Mouse (Mus musculus): ENCODE results near the gene Dr1. TPM values are rescaled to one million over a fixed set of nuclear protein-coding genes. Genes with fewer than 3 reads are reported as not detected.
"Not testable (repeated sequence)": the region's sequence is repeated elsewhere in the genome, so short reads cannot be mapped to it uniquely, and the experiment has no call there.

Gene Dr1
- 44.2 and 46.6 TPM in 2 replicates for polyA plus RNA-seq (2014; fragmentation: Nextera tagmentation; extraction: Ambion mirVana)

DNA sequence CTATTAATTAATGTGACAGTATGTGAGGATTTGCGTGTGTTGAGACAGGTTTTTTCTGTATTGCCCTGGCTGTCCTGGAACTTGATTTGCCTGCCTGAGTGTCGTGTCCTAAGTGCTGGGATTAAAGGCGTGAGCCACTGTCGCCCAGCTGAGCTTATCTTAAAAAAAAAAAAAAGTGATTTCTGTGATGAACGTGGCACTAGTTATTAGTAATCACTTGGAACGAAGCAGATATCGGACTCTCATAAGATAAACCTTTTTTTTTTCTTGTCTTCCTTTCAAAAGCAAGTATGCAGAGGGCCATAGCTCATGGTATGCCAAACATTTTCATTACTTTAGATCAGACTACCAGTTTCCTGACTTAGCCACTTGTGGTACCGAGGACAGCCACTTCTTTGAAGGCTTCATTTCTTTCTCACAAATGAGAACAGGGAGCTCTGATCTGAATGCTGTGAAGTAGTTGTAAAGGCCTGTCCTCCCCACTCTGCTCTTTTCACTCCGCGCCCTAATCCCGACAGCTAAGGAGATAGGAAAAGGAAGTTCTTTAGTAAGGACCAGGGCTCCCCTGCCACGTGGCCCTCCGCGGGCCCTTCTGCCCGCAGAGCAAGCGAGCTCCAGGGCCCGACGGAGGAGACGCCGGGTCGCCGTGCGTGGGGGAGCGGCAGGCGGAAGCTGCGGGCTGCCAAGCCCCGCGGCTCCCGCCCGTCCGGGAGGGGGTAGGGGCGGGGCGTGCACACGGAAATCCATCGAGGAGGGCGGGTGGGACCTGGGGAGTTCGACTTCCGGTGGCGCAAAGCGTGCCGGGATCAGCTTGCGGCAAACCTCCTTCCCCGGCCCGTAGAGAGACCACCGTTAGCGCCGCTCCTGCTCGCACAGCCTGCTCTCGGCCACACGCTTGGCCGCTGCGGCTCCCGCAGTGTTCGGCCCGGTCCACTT is at the start of gene Dr1:
TSS of gene Dr1 (plus strand) at position 771 of the 936 bp plus-strand sequence.
- TF ChIP-seq CTCF (IDR thresholded peaks at IDR 0.05; ENCODE audit: low read depth): no peak
- Histone ChIP-seq H3K27me3 (ENCODE audit: insufficient read depth, low read length) (no peaks in the 10 kb centered on the region), H3K36me3 (ENCODE audit: insufficient read depth) (no peaks in the 10 kb centered on the region), H3K4me2 (peak within 1 kb of the TSS; percentile 87), H3K9me3 (ENCODE audit: low read depth, low read length) (no peaks in the 10 kb centered on the region), H3K9ac (peak within 1 kb of the TSS; percentile 96), H3K27ac (ENCODE audit: low read depth) (peak within 1 kb of the TSS; percentile 90), H3K4me1 (ENCODE audit: insufficient read depth) (no peaks in the 10 kb centered on the region), H3K4me3 (ENCODE audit: low read depth, low read length) (peak within 1 kb of the TSS; percentile 96)
- ATAC-seq (ENCODE audit: insufficient read depth) (peak; percentile 98), DNase-seq (peak; percentile 94)
- WGBS: 1% methylated on average over 54 of the region's 55 CpGs

GRCm38 (mm10) chr5:108224077-108224476 is 44.6 kb upstream of the Dr1 start:
- TF ChIP-seq CTCF (IDR thresholded peaks at IDR 0.05; ENCODE audit: low read depth): no peak
- no peaks in the 10 kb centered on the region for H3K4me1 ChIP-seq (ENCODE audit: insufficient read depth)
- no peak overlapping the region for H3K4me3 ChIP-seq (ENCODE audit: low read depth, low read length)
- DNase-seq (no peak), ATAC-seq (ENCODE audit: insufficient read depth) (no peak)
- no peak overlapping the region for H3K4me2 ChIP-seq
- no peak overlapping the region for H3K27ac ChIP-seq (ENCODE audit: low read depth)
- H3K9ac ChIP-seq: no peak overlapping the region
- no peaks in the 10 kb centered on the region for H3K27me3 ChIP-seq (ENCODE audit: insufficient read depth, low read length)
- H3K36me3 ChIP-seq (ENCODE audit: insufficient read depth): no peaks in the 10 kb centered on the region
- H3K9me3 ChIP-seq (ENCODE audit: low read depth, low read length): no peaks in the 10 kb centered on the region

- Histone ChIP-seq H3K27ac (ENCODE audit: low read depth) (no peak overlapping the region), H3K4me1 (ENCODE audit: insufficient read depth) (no peaks in the 10 kb centered on the region), H3K9ac (no peak overlapping the region), H3K27me3 (ENCODE audit: insufficient read depth, low read length) (no peaks in the 10 kb centered on the region), H3K9me3 (ENCODE audit: low read depth, low read length) (no peaks in the 10 kb centered on the region), H3K36me3 (ENCODE audit: insufficient read depth) (no peaks in the 10 kb centered on the region), H3K4me3 (ENCODE audit: low read depth, low read length) (no peak overlapping the region), H3K4me2 (no peak overlapping the region)
- no peak for TF ChIP-seq CTCF (IDR thresholded peaks at IDR 0.05; ENCODE audit: low read depth)
- no peak for ATAC-seq (ENCODE audit: insufficient read depth)
- no peak for DNase-seq
Observed at GRCm38 (mm10) chr5:108226159-108226558, 42.5 kb upstream of the Dr1 start.

DNA sequence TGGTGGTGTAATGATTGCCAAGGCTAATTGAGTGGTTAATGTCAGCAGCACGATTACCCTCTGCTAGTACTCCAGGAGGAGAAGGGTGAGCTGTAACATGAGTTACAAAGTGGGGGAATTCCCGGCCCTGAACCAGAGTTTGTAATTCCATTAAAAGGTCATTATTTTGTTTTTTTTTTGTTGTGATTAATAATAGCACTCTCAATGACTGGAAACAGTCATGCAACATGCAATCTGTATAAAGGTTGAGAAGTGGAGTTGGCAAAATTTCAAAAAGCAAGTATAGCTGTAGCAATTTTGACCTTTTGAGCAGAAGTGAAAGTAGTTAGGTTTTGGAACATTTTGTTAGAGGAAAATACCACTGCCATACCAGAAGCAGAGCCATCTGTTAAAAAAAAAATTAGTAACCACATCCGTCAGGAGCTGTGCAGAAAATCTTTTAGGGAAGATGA is 22.4 kb upstream of the Dr1 start:
- TF ChIP-seq CTCF (IDR thresholded peaks at IDR 0.05; ENCODE audit: low read depth): no peak
- DNase-seq (peak; percentile 25), ATAC-seq (ENCODE audit: insufficient read depth) (no peak)
- no peaks in the 10 kb centered on the region for H3K9me3 ChIP-seq (ENCODE audit: low read depth, low read length)
- no peak overlapping the region for H3K4me2 ChIP-seq
- no peaks in the 10 kb centered on the region for H3K36me3 ChIP-seq (ENCODE audit: insufficient read depth)
- no peaks in the 10 kb centered on the region for H3K4me1 ChIP-seq (ENCODE audit: insufficient read depth)
- no peak overlapping the region for H3K9ac ChIP-seq
- no peak overlapping the region for H3K4me3 ChIP-seq (ENCODE audit: low read depth, low read length)
- no peaks in the 10 kb centered on the region for H3K27me3 ChIP-seq (ENCODE audit: insufficient read depth, low read length)
- no peak overlapping the region for H3K27ac ChIP-seq (ENCODE audit: low read depth)
- WGBS: 27% methylated on average over 3 of the region's 3 CpGs

- H3K9me3 ChIP-seq (ENCODE audit: low read depth, low read length): no peaks in the 10 kb centered on the region
- H3K36me3 ChIP-seq (ENCODE audit: insufficient read depth): no peaks in the 10 kb centered on the region
- H3K4me3 ChIP-seq (ENCODE audit: low read depth, low read length): no peak overlapping the region
- WGBS: 42% methylated on average over 2 of the region's 2 CpGs
- TF ChIP-seq CTCF (IDR thresholded peaks at IDR 0.05; ENCODE audit: low read depth): no peak
- DNase-seq (no peak), ATAC-seq (ENCODE audit: insufficient read depth) (no peak)
- no peaks in the 10 kb centered on the region for H3K4me1 ChIP-seq (ENCODE audit: insufficient read depth)
- H3K9ac ChIP-seq: no peak overlapping the region
- H3K27ac ChIP-seq (ENCODE audit: low read depth): no peak overlapping the region
- H3K27me3 ChIP-seq (ENCODE audit: insufficient read depth, low read length): no peaks in the 10 kb centered on the region
- H3K4me2 ChIP-seq: no peak overlapping the region
Observed at GRCm38 (mm10) chr5:108250033-108250432, 18.7 kb upstream of the Dr1 start.

- H3K4me1 ChIP-seq (ENCODE audit: insufficient read depth): no peaks in the 10 kb centered on the region
- no peak for ATAC-seq (ENCODE audit: insufficient read depth)
- WGBS: 74% methylated on average over 5 of the region's 5 CpGs
- TF ChIP-seq CTCF (IDR thresholded peaks at IDR 0.05; ENCODE audit: low read depth): no peak
- no peaks in the 10 kb centered on the region for H3K27me3 ChIP-seq (ENCODE audit: insufficient read depth, low read length)
- no peaks in the 10 kb centered on the region for H3K36me3 ChIP-seq (ENCODE audit: insufficient read depth)
- no peaks in the 10 kb centered on the region for H3K9me3 ChIP-seq (ENCODE audit: low read depth, low read length)
- H3K4me2 ChIP-seq: no peak overlapping the region
- no peak for DNase-seq
- H3K27ac ChIP-seq (ENCODE audit: low read depth): no peak overlapping the region
- H3K4me3 ChIP-seq (ENCODE audit: low read depth, low read length): no peak overlapping the region
- H3K9ac ChIP-seq: no peak overlapping the region
Observed at GRCm38 (mm10) chr5:108255259-108255658, 13.4 kb upstream of the Dr1 start.

DNA sequence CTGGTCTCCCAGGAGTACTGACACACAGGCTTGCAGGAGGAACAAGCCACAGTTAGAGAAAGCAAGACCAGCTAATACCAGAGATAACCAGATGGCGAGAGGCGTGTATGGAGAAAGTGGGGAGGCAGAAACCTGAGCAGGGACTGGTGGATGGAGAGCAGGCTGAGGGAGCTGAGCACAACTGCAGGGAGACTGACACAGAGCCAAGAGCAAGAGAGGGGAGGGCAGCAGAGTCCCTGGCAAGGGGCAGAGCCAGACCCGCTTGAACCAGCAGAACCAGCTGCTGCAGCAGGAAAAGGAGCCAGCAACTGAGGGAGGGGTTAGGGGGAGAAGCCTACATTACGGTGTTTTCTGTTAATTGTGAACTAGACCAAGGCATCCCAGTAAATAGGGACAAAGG is 6.0 kb upstream of the Dr1 start:
- H3K9me3 ChIP-seq (ENCODE audit: low read depth, low read length): no peaks in the 10 kb centered on the region
- no peak for TF ChIP-seq CTCF (IDR thresholded peaks at IDR 0.05; ENCODE audit: low read depth)
- no peak for DNase-seq

GRCm38 (mm10) chr5:108263785-108264184 is 4.9 kb upstream of the Dr1 start:
- not testable (repeated sequence) for H3K4me1 ChIP-seq (ENCODE audit: insufficient read depth); H3K36me3 ChIP-seq (ENCODE audit: insufficient read depth); H3K27ac ChIP-seq (ENCODE audit: low read depth); H3K4me3 ChIP-seq (ENCODE audit: low read depth, low read length); H3K9me3 ChIP-seq (ENCODE audit: low read depth, low read length); DNase-seq; H3K27me3 ChIP-seq (ENCODE audit: insufficient read depth, low read length); H3K4me2 ChIP-seq; ATAC-seq (ENCODE audit: insufficient read depth); H3K9ac ChIP-seq
- WGBS: 86% methylated on average over 1 of the region's 1 CpGs

More for the DNA sequence above, 6.0 kb upstream of the Dr1 start:
- 41% methylated on average over 4 of the region's 4 CpGs for WGBS
- peak; percentile 52; the same call in 1 of the 2 replicates for ATAC-seq (ENCODE audit: insufficient read depth)
- no peaks in the 10 kb centered on the region for H3K4me1 ChIP-seq (ENCODE audit: insufficient read depth)
- no peaks in the 10 kb centered on the region for H3K27me3 ChIP-seq (ENCODE audit: insufficient read depth, low read length)
- no peak overlapping the region for H3K9ac ChIP-seq
- no peak overlapping the region for H3K27ac ChIP-seq (ENCODE audit: low read depth)
- H3K36me3 ChIP-seq (ENCODE audit: insufficient read depth): no peaks in the 10 kb centered on the region
- H3K4me2 ChIP-seq: no peak overlapping the region
- H3K4me3 ChIP-seq (ENCODE audit: low read depth, low read length): no peak overlapping the region

Measured in lung, embryonic 14.5 days (tissue).